Mouse (Mus musculus) monocyte, adult 59 days (primary cell): ENCODE results near the gene Omp. TPM values are rescaled to one million over a fixed set of nuclear protein-coding genes. Genes with fewer than 3 reads are reported as not detected.

Experiments used
- total RNA-seq, 2 experiments: library from RNA; stranded (reverse); gene quantifications; one replicate each; pipeline ENCODE4 v1.2.4; 2023

Omp gene
- under 1 TPM; 0.24 to 0.37 TPM for total RNA-seq

DNA sequence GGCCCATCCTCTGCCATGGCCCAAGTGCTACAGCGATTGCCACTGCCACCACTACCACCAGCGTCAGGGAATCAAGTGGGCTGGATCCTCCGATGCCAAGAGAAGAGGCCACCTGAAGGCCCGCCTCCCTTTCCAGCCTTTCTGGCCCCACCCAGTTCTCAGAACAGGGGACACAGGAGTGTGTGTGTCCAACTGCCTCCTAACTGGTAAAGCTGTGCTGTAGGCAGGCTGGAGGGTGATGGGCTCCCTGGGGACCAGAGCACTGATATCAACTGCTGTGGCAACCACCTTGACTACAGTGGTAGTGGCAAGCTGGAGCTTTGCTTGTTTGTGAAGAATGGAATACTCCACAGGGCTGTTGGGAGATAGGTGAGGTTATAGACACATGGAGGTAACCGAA lies at the start of gene Omp:
Gene Omp, minus strand, starts transcription at position 101 of the 400 bp plus-strand sequence.

DNA sequence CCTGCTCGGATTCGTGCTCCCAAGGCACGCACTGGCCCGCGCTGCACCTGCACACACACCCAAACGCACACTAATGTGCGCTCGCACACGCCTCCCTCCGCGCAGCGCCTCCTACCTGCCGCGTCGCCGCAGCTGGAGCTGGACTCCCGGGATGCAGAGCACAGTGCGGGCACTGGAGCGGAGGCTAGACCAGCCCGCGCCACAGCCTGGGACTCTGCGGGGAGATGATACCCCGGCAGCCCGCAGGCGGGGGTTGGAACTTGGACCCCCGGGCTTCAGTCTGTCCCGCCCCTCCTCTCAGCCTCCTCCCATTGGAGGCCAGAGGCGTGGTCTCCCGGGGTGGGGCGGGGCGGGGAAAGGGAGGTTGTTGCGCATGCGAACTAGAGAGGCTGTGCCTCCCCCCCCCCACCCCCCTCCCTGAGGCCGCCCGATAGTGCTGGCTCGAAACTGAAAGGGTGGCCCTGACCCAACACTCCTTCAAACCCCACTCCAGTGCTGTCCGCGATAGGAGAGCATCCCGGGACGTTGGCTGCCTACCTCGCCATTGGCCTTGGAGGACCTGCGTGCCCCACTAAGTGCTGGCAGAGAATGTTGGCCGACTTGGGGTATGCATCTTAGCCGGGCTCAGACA lies 32.7 kb upstream of the Omp start, which contains the start of gene Capn5:
Gene Capn5, minus strand, starts transcription at position 346 of the 631 bp plus-strand sequence.

DNA sequence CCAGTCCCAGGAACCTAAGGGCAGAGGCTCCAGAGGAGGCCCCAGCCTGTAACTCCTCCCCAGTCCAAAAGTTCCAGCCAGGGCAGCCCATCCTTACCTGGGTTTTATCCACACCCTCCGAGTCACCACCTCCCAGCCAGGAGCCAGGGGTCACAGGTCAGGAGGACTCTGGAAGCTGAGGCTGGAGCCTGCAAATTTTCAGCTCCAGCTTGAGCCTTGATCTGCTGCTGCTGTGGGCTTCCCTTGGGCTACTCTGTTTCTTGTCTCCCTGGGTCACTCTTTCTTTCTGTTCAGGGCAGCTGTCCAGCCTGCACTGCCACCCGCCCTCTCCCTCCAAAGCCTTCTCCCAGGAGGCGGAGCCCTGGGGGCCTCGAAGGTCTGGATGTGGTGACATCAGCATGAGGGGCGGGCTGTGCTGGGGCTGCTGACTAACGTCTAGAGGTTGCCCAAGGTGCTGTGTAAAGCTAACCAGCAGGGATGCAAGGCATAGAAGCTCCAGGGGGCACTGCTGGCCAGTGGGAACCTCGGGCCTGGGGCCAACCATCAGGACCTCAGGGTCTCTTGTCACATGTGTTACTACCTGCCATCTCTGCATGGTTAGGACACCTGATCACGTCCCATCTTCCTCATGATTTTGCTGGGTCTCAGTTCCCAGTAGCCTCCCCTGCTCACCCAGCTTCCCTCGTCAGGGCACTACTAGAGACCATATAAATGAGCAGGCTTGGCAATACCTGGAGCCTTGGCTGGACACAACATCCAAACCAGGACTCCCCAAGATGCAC lies 25.9 kb downstream of the Omp start, which contains the start of gene Myo7a:
Gene Myo7a, minus strand, starts transcription at position 346 of the 782 bp plus-strand sequence.

Other genes with a start within 250 kb of the Omp start
- not detected for gene Gdpd4, start 225.5 kb downstream of the Omp start, total RNA-seq
- gene Myo7a, start 26.0 kb downstream of the Omp start, total RNA-seq = 10 to 100 TPM; 28.9 to 37.2 TPM
- gene Capn5, start 32.8 kb upstream of the Omp start, total RNA-seq = 1 to 10 TPM; 1.3 to 3.4 TPM
- gene B3gnt6, start 54.0 kb upstream of the Omp start, total RNA-seq = under 1 TPM; 0.85 to 0.94 TPM
- 100 to 1,000 TPM; 154 TPM for gene Acer3, start 175.7 kb upstream of the Omp start, total RNA-seq
- gene Tsku, start 215.8 kb upstream of the Omp start, total RNA-seq = 1 to 10 TPM; 4.8 to 6.3 TPM